ENCODE assay signal across 13 mouse cellular contexts in genomic region chr12:116949726-116950125, GRCm38 (mm10).
DNase-seq lines count a peak whose midpoint lies in the region; TF ChIP-seq lines count a peak whose summit lies in the region.
"Had no signal": no experiment of that assay in that cellular context is flagged by ENCODE, and none has a peak within 500 bp of the region (broad histone marks: within the 10 kb centered on the region; RNA-seq: fewer than 3 reads in every experiment).

No protein-coding gene starts in this region.

- H3K4me3 ChIP-seq in gastrocnemius, adult 2 months, result no peak overlapping the region
- H3K4me3 ChIP-seq: embryonic facial prominence, embryonic 10.5 days; embryonic facial prominence, embryonic 12.5 days; forebrain, embryonic 13.5 days; forebrain, embryonic 15.5 days had no signal

- H3K27ac ChIP-seq in gastrocnemius, adult 2 months, result no peak overlapping the region
- H3K27ac ChIP-seq: embryonic facial prominence, embryonic 10.5 days; embryonic facial prominence, embryonic 12.5 days; forebrain, embryonic 13.5 days had no signal

- no peak for TF ChIP-seq CTCF in gastrocnemius, adult 2 months (IDR thresholded peaks at IDR 0.05)

- intact Hi-C loops in gastrocnemius, adult 2 months (cut with DNase I), result no loop called here

- peak; percentile 74 for DNase-seq in adrenal gland, adult 2 months
- DNase-seq in adrenal gland, postnatal 10 days, result peak; percentile 37
- peak; percentile 15 for DNase-seq in adrenal gland, postnatal 25 days
- DNase-seq in left cerebral cortex, adult 18-20 months (ENCODE audit: low spot score in 2 of 2), result no peak
- DNase-seq in right cerebral cortex, postnatal 14 days, result no peak
- no peak for DNase-seq in kidney, adult 18-20 months
- DNase-seq in gastrocnemius, adult 2 months, result no peak
- DNase-seq: cerebellum, adult 11-12 months; cerebellum, adult 9-10 months had no signal

Comparison
In these comparisons a context has a peak if more than half of its experiments do, and no peak if none do; other contexts are left out.
1. DNase-seq: peak in adrenal gland, adult 2 months (single experiment), adrenal gland, postnatal 10 days (single experiment) and adrenal gland, postnatal 25 days (single experiment); none in left cerebral cortex, adult 18-20 months (0 of 2), right cerebral cortex, postnatal 14 days (single experiment), kidney, adult 18-20 months (single experiment) and gastrocnemius, adult 2 months (single experiment).